Mouse (Mus musculus) stomach, postnatal 0 days (tissue): Measurements from ENCODE around the gene Hpcal1.

Source experiments
- CTCF ChIP-seq: IDR thresholded peaks from 2 replicates; pipeline ENCODE4 v1.5.1; 2016; ENCODE audit warnings: antibody characterized with exemption, low read depth, mild to moderate bottlenecking, moderate library complexity
- EP300 ChIP-seq: optimal IDR thresholded peaks from 2 replicates; pipeline ENCODE3; 2016; ENCODE audit warnings: antibody characterized with exemption

DNA sequence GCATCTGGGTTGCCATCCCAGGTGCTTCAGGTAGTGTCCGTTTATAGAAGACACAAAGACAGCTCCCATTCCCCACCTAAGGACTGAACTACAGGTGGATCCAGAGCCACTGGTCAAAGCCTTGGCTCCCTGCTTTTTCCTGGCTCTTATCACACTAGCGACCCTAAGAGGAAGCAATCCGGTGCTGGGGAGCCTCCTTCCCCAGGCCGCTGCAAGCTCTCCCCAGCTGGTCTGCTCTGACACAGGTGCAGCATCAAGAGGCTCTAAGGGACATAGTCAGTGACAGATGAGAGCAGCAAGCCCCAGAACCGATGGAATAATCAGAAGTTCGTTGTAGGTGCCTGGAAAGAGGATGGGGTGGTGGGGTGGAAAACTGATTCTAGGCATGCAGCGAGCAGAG, 54.8 kb downstream of the Hpcal1 start:
- TF ChIP-seq CTCF: no peak
- no peak for TF ChIP-seq EP300
